Mouse (Mus musculus): ENCODE measurements around the gene Slc22a20. TPM values are rescaled to one million over a fixed set of nuclear protein-coding genes. Genes with fewer than 3 reads are reported as not detected.

The Slc22a20 gene
- polyA plus RNA-seq, 1 experiment from 2014 or later: not detected

Other genes with a start within 250 kb of the Slc22a20 start
- 41.1 and 48.9 TPM in 2 replicates for gene Ltbp3, start 245.2 kb downstream of the Slc22a20 start, polyA plus RNA-seq (2015; fragmentation: Nextera tagmentation; extraction: Ambion mirVana)
- gene Scyl1, start 214.7 kb downstream of the Slc22a20 start, polyA plus RNA-seq (2015; fragmentation: Nextera tagmentation; extraction: Ambion mirVana): 76.9 and 82.7 TPM in 2 replicates
- gene Frmd8, start 110.9 kb downstream of the Slc22a20 start, polyA plus RNA-seq (2015; fragmentation: Nextera tagmentation; extraction: Ambion mirVana): 30.1 and 32.2 TPM in 2 replicates
- 2.3 and 2.4 TPM in 2 replicates for gene Slc25a45, start 108.3 kb downstream of the Slc22a20 start, polyA plus RNA-seq (2015; fragmentation: Nextera tagmentation; extraction: Ambion mirVana)
- gene Tigd3, start 92.0 kb downstream of the Slc22a20 start, polyA plus RNA-seq (2015; fragmentation: Nextera tagmentation; extraction: Ambion mirVana): 4.7 and 5.5 TPM in 2 replicates
- 174 and 185 TPM in 2 replicates for gene Dpf2, start 73.1 kb downstream of the Slc22a20 start, polyA plus RNA-seq (2015; fragmentation: Nextera tagmentation; extraction: Ambion mirVana)
- gene Cdc42ep2, start 61.3 kb downstream of the Slc22a20 start, polyA plus RNA-seq (2015; fragmentation: Nextera tagmentation; extraction: Ambion mirVana): 4.7 and 5.3 TPM in 2 replicates
- 70.9 and 75.7 TPM in 2 replicates for gene Pola2, start 21.9 kb downstream of the Slc22a20 start, polyA plus RNA-seq (2015; fragmentation: Nextera tagmentation; extraction: Ambion mirVana)
- gene Capn1, start 29.8 kb upstream of the Slc22a20 start, polyA plus RNA-seq (2015; fragmentation: Nextera tagmentation; extraction: Ambion mirVana): 7.1 and 8.0 TPM in 2 replicates
- 27.2 and 34.0 TPM in 2 replicates for gene Syvn1, start 60.4 kb upstream of the Slc22a20 start, polyA plus RNA-seq (2015; fragmentation: Nextera tagmentation; extraction: Ambion mirVana)
- 76.9 and 80.0 TPM in 2 replicates for gene Mrpl49, start 71.6 kb upstream of the Slc22a20 start, polyA plus RNA-seq (2015; fragmentation: Nextera tagmentation; extraction: Ambion mirVana)
- gene Fau, start 71.7 kb upstream of the Slc22a20 start, polyA plus RNA-seq (2015; fragmentation: Nextera tagmentation; extraction: Ambion mirVana): 760 and 823 TPM in 2 replicates
- gene Znhit2, start 75.0 kb upstream of the Slc22a20 start, polyA plus RNA-seq (2015; fragmentation: Nextera tagmentation; extraction: Ambion mirVana): 29.0 and 29.8 TPM in 2 replicates
- gene Tm7sf2, start 82.2 kb upstream of the Slc22a20 start, polyA plus RNA-seq (2015; fragmentation: Nextera tagmentation; extraction: Ambion mirVana): 17.4 and 24.0 TPM in 2 replicates
- gene Vps51, start 91.1 kb upstream of the Slc22a20 start, polyA plus RNA-seq (2015; fragmentation: Nextera tagmentation; extraction: Ambion mirVana): 69.7 and 72.5 TPM in 2 replicates
- not detected in 2 replicates for gene Tmem262, start 93.9 kb upstream of the Slc22a20 start, polyA plus RNA-seq (2015; fragmentation: Nextera tagmentation; extraction: Ambion mirVana)
- gene Gm28374, start 96.1 kb upstream of the Slc22a20 start, polyA plus RNA-seq (2015; fragmentation: Nextera tagmentation; extraction: Ambion mirVana): 1.9 and 2.3 TPM in 2 replicates
- gene Zfpl1, start 98.8 kb upstream of the Slc22a20 start, polyA plus RNA-seq (2015; fragmentation: Nextera tagmentation; extraction: Ambion mirVana): 85.9 and 92.5 TPM in 2 replicates
- 36.5 and 37.6 TPM in 2 replicates for gene Cdca5, start 98.8 kb upstream of the Slc22a20 start, polyA plus RNA-seq (2015; fragmentation: Nextera tagmentation; extraction: Ambion mirVana)
- gene AC131692.1, start 108.3 kb upstream of the Slc22a20 start, polyA plus RNA-seq (2015; fragmentation: Nextera tagmentation; extraction: Ambion mirVana): 0.73 TPM in 1 of 2 replicates, not detected in the other
- 0.46 and 0.65 TPM in 2 replicates for gene Naaladl1, start 119.6 kb upstream of the Slc22a20 start, polyA plus RNA-seq (2015; fragmentation: Nextera tagmentation; extraction: Ambion mirVana)
- gene Sac3d1, start 132.5 kb upstream of the Slc22a20 start, polyA plus RNA-seq (2015; fragmentation: Nextera tagmentation; extraction: Ambion mirVana): 42.9 and 44.0 TPM in 2 replicates
- gene Snx15, start 142.2 kb upstream of the Slc22a20 start, polyA plus RNA-seq (2015; fragmentation: Nextera tagmentation; extraction: Ambion mirVana): 33.0 and 33.7 TPM in 2 replicates
- not detected in 2 replicates for gene Batf2, start 154.8 kb upstream of the Slc22a20 start, polyA plus RNA-seq (2015; fragmentation: Nextera tagmentation; extraction: Ambion mirVana)
- 88.7 and 90.4 TPM in 2 replicates for gene Arl2, start 155.4 kb upstream of the Slc22a20 start, polyA plus RNA-seq (2015; fragmentation: Nextera tagmentation; extraction: Ambion mirVana)
- not detected in 2 replicates for gene Majin, start 198.2 kb upstream of the Slc22a20 start, polyA plus RNA-seq (2015; fragmentation: Nextera tagmentation; extraction: Ambion mirVana)
- 3.1 and 4.2 TPM in 2 replicates for gene Gpha2, start 240.2 kb upstream of the Slc22a20 start, polyA plus RNA-seq (2015; fragmentation: Nextera tagmentation; extraction: Ambion mirVana)
- 23.9 and 29.0 TPM in 2 replicates for gene Ppp2r5b, start 249.7 kb upstream of the Slc22a20 start, polyA plus RNA-seq (2015; fragmentation: Nextera tagmentation; extraction: Ambion mirVana)

Measured in limb, embryonic 13.5 days (tissue).